ENCODE assay signal across 18 mouse cellular contexts in the genomic region with DNA sequence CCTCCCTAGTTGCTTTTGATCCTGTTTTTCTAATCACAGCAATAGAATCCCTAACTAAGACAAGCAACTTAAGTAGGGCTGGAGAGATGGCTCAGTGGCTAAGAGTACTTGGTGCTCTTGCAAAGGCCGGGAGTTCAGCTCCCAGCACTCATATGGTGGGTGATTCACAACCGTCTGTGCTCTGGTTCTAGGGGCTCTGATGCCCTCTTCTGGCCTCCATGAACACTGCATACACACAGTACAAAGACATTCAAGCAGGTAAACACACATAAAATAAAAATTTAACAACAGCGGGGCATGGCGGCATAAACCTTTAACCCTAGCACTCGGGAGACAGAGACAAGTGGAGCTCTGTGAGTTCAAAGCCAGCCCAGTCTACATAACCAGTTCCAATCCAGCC. TPM values are rescaled to one million over a fixed set of nuclear protein-coding genes. Genes with fewer than 3 reads are reported as not detected.
DNase-seq lines count a peak whose midpoint lies in the region; ATAC-seq and TF ChIP-seq lines count a peak whose summit lies in the region.
"Had no signal": no experiment of that assay in that cellular context is flagged by ENCODE, and none has a peak within 500 bp of the region (broad histone marks: within the 10 kb centered on the region; RNA-seq: fewer than 3 reads in every experiment).

No protein-coding gene starts in this region.

- H3K27me3 ChIP-seq in forebrain, postnatal 0 days (ENCODE audit: insufficient read depth, low read length), result peaks cover 36% of the 10 kb centered on the region
- peaks cover 52% of the 10 kb centered on the region for H3K27me3 ChIP-seq in forebrain, embryonic 12.5 days

- intact Hi-C loops in left cerebral cortex, adult 2 months (cut with DNase I), result no loop called here
- intact Hi-C loops in left cerebral cortex, postnatal 25 days (cut with DNase I), result no loop called here

- H3K36me3 ChIP-seq in forebrain, postnatal 0 days (ENCODE audit: insufficient read depth), result no peaks in the 10 kb centered on the region
- H3K36me3 ChIP-seq in forebrain, embryonic 12.5 days (replicated peaks), result no peaks in the 10 kb centered on the region
- H3K36me3 ChIP-seq: embryonic facial prominence, embryonic 12.5 days; heart, embryonic 13.5 days; hindbrain, embryonic 12.5 days; liver, embryonic 12.5 days; neural tube, embryonic 13.5 days had no signal

- DNase-seq in forebrain, postnatal 0 days, result no peak
- no peak for DNase-seq in left cerebral cortex, adult 2 months (ENCODE audit: extremely low spot score in 1 of 2, low spot score in 2 of 2)
- DNase-seq in left cerebral cortex, postnatal 25 days (ENCODE audit: low spot score in 2 of 2), result no peak
- peak; percentile 36 for DNase-seq in A20 (ENCODE audit: low read depth, low spot score)
- peak; percentile 43 for DNase-seq in ZHBTc4 (ENCODE audit: low read depth, low spot score)
- DNase-seq: adrenal gland, postnatal 14 days; cerebellum, postnatal 36 days; kidney, adult 18-20 months; lung, postnatal 36 days had no signal

- H3K27ac ChIP-seq in forebrain, postnatal 0 days (ENCODE audit: low read depth, low read length), result no peak overlapping the region
- no peak overlapping the region for H3K27ac ChIP-seq in forebrain, embryonic 12.5 days
- no peak overlapping the region for H3K27ac ChIP-seq in left cerebral cortex, adult 2 months
- H3K27ac ChIP-seq: embryonic facial prominence, embryonic 12.5 days; heart, embryonic 13.5 days; hindbrain, embryonic 12.5 days; liver, embryonic 12.5 days; neural tube, embryonic 13.5 days had no signal

- H3K4me2 ChIP-seq in forebrain, postnatal 0 days (ENCODE audit: low read depth), result no peak overlapping the region
- H3K4me2 ChIP-seq in forebrain, embryonic 12.5 days, result no peak overlapping the region
- H3K4me2 ChIP-seq: embryonic facial prominence, embryonic 12.5 days; heart, embryonic 13.5 days; hindbrain, embryonic 12.5 days; liver, embryonic 12.5 days; neural tube, embryonic 13.5 days had no signal

- ATAC-seq in forebrain, postnatal 0 days, result no peak
- ATAC-seq in forebrain, embryonic 12.5 days (ENCODE audit: low FRiP score), result no peak
- no peak for ATAC-seq in granulocyte monocyte progenitor cell, adult 5-6 weeks (replicated peaks; ENCODE audit: poor library complexity, severe bottlenecking)
- ATAC-seq in megakaryocyte-erythroid progenitor cell, adult 5-6 weeks (replicated peaks; ENCODE audit: low FRiP score, low TSS enrichment, poor library complexity, severe bottlenecking), result no peak
- ATAC-seq: liver, embryonic 12.5 days; midbrain, embryonic 16.5 days had no signal

- H3K9me3 ChIP-seq in forebrain, postnatal 0 days (ENCODE audit: low read length), result no peaks in the 10 kb centered on the region
- H3K9me3 ChIP-seq in forebrain, embryonic 12.5 days, result no peaks in the 10 kb centered on the region
- H3K9me3 ChIP-seq: embryonic facial prominence, embryonic 12.5 days; heart, embryonic 13.5 days; hindbrain, embryonic 12.5 days; liver, embryonic 12.5 days; neural tube, embryonic 13.5 days had no signal

- no peaks in the 10 kb centered on the region for H3K4me1 ChIP-seq in forebrain, postnatal 0 days (ENCODE audit: insufficient read depth)
- peaks cover 8% of the 10 kb centered on the region; the same call in 1 of the 2 replicates for H3K4me1 ChIP-seq in forebrain, embryonic 12.5 days

- TF ChIP-seq CTCF in forebrain, postnatal 0 days (IDR thresholded peaks at IDR 0.05; ENCODE audit: low read depth), result peak; percentile 26; the same call in 1 of the 2 replicates
- TF ChIP-seq CTCF in left cerebral cortex, adult 2 months (IDR thresholded peaks at IDR 0.05), result peak; percentile 17

- 76% methylated on average over 5 of the region's 5 CpGs for WGBS in forebrain, postnatal 0 days
- WGBS in forebrain, embryonic 12.5 days, result 80% methylated on average over 5 of the region's 5 CpGs

- no peak overlapping the region for H3K9ac ChIP-seq in forebrain, postnatal 0 days
- no peak overlapping the region for H3K9ac ChIP-seq in forebrain, embryonic 12.5 days
- H3K9ac ChIP-seq: embryonic facial prominence, embryonic 12.5 days; heart, embryonic 13.5 days; hindbrain, embryonic 12.5 days; liver, embryonic 12.5 days; neural tube, embryonic 13.5 days had no signal

- no peak overlapping the region for H3K4me3 ChIP-seq in forebrain, postnatal 0 days (ENCODE audit: low read depth, low read length)
- H3K4me3 ChIP-seq in forebrain, embryonic 12.5 days (replicated peaks), result no peak overlapping the region
- no peak overlapping the region for H3K4me3 ChIP-seq in left cerebral cortex, adult 2 months
- H3K4me3 ChIP-seq: embryonic facial prominence, embryonic 12.5 days; heart, embryonic 13.5 days; hindbrain, embryonic 12.5 days; liver, embryonic 12.5 days; neural tube, embryonic 13.5 days had no signal

RNA-seq across cellular contexts. Expression of a gene that starts 1.9 kb away (rescaled TPM):
- 1.5 and 1.6 TPM in 2 replicates for total RNA-seq in forebrain, postnatal 0 days (2014; rRNA removed)
- 0.23 and 0.53 TPM in 2 replicates for polyA plus RNA-seq in forebrain, postnatal 0 days (2015; fragmentation: Nextera tagmentation; extraction: Ambion mirVana)
- 0.06 and 0.15 TPM in 2 replicates for polyA plus RNA-seq in forebrain, embryonic 12.5 days (2016; fragmentation: Nextera tagmentation; extraction: Ambion mirVana)
- 10 to 100 TPM; 17.9 to 21.1 TPM for total RNA-seq in left cerebral cortex, adult 2 months (2021)
- 10 to 100 TPM; 16.7 to 16.9 TPM for total RNA-seq in left cerebral cortex, postnatal 25 days (2021)
- total RNA-seq in granulocyte monocyte progenitor cell, adult 5-6 weeks (2014; fragmentation: Nextera tagmentation), result not detected in 2 replicates
- total RNA-seq in granulocyte monocyte progenitor cell, adult 5-6 weeks (2017), result not detected in 2 replicates
- not detected in 2 replicates for total RNA-seq in megakaryocyte-erythroid progenitor cell, adult 5-6 weeks (2014; fragmentation: Nextera tagmentation)
- total RNA-seq in megakaryocyte-erythroid progenitor cell, adult 5-6 weeks (2017), result not detected in 2 replicates

Comparison
In these comparisons a context has a peak if more than half of its experiments do, and no peak if none do; other contexts are left out.
1. DNase-seq: peak in A20 (single experiment) and ZHBTc4 (single experiment); none in forebrain, postnatal 0 days (single experiment), left cerebral cortex, adult 2 months (0 of 2) and left cerebral cortex, postnatal 25 days (0 of 2).